Mouse (Mus musculus) cerebellum, adult 8-10 months (tissue): ENCODE results near the gene Itgb1.

Experiments used
- DNase-seq: peaks from one replicate; pipeline ENCODE4 v3.0.0; 2022

Itgb1 gene

GRCm38 (mm10) chr8:128685507-128686428, at the start of gene Itgb1:
TSS of gene Itgb1 (plus strand) at chr8:128685654.
- DNase-seq = peak; percentile 86

DNA sequence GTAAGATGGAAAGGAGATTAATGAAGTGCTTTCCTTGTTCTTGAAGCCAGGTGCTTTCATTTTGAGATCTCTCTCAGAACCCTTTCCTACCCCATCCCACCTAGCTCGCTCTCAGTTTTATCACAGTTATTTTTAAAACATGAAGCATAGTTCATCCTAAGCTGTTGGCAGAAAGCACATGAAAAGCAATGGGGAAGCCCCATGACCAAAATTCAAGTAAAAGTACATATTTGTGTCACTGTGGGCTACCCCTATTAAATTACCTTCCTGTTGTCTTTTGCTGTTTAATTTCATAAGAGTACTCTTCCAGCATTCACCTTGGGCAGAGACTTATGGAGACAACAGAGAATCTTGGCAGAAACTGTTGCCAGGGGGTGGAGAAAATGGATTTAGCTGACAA, 42.4 kb upstream of the Itgb1 start:
- no peak for DNase-seq

DNA sequence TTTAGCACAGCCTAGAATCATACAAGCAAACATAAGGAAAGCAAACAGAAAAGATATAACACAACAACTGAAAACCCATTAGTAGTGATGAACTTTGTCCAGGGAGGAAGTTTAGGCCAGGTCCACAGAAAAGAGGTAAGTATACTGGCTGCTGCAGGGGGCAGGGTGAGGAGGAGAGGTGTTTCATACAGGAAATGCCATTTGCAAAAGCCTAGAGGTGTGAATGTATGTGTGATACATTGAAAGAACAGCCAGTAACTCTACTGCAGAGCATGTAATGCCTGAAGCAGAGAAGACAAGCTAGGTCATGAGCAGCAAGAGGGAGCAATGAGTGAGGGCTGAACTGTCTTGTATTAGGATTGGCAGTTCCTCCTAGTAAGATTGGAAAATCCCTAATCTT, 40.0 kb upstream of the Itgb1 start:
- DNase-seq = no peak

DNA sequence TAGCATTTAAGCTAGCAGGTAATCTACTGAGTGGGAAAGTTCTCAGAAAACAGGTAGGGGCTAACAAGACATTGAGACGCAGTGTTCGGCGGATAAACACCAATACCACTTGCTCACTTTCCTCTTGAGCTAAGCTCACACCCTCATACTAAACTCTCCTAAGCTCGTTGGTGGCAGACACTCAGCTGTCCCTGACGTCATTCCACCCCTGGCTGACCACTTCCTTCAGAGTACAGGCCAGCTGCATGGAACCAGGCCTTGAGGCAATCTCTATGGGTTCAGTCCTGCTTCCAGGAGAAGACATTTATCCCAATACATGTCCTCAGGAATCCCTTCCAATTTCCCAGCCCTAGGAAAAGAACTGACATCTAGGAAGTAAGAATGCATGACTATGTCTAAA, 39.0 kb upstream of the Itgb1 start:
- no peak for DNase-seq

DNA sequence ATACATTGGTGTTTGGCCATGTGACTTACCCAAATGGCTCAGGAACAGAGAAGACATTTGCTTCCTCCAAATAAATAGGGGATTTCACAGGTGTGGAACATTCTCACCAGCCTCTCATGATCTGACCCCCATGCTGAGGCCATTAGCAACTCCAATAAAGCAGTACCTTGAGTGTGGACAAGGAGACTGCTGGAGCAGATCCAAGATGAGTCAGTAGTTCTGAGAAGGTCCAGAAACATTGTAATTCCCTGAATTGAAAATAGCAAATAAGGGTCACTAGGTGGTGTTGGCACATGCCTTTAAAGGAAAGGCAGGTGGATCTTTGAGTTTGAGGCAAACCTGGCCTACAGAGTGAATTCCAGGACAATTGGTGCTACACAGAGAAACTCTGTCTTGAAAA, 37.4 kb upstream of the Itgb1 start:
- DNase-seq = no peak

- no peak for DNase-seq
These were observed 35.1 kb upstream of the Itgb1 start for GRCm38 (mm10) chr8:128650331-128650855.

GRCm38 (mm10) chr8:128652399-128653109, 32.9 kb upstream of the Itgb1 start:
- DNase-seq = peak; percentile 32

DNA sequence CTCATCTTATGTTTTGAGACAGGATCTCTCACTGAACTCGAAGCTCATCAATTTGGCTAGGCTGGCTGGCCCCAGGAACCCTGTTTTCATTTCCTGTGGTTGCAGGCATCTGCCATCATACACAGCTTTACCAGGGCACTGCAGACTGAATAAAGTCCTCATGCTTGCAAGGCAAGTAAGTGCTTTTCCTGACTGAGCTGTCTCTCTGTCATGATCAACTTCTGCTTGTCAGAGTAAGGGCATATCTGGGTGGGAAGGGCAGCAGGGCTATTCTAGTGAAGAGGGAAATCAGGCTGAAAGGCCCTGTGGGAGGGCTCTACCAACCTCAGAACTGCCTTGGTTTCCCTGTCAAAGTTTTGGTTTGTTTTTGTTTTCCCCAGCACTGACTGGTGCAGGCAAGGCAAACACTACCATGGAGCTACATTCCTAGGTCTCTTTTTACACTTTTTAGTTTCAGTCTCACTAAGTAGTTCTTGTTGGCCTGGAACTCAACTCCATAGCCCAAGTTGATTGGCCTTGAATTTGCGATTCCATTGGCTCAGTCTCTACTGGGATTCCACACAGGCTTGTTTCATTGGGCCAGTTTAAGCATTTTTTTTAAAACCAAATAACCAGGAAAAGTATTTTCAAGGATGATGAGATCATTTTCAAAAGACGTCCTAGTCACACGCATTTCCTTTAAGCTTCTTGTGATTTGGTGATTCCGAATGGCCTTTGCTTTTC, 31.7 kb upstream of the Itgb1 start:
- no peak for DNase-seq

GRCm38 (mm10) chr8:128654365-128655099, 30.9 kb upstream of the Itgb1 start:
- peak; percentile 32 for DNase-seq

- no peak for DNase-seq
These were observed 23.3 kb upstream of the Itgb1 start for GRCm38 (mm10) chr8:128662144-128662543.

DNA sequence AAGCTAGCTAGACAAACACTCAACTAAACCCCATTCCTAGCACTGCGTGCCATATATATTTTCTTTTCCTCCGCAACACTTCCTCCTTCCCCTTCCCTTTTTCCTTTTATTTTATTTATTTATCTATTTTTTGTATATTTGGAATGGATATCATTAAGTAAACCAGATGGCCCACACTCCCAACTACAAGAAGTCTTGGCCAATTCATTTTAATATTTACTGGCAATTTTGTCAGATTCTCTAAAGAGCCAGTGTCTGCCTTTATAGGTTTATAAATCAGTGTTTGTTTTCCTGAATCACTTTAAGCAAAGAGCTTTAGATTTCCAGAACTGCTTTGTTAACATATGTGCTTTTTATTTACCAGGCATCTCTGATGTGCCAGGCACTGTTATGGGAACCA, 22.8 kb upstream of the Itgb1 start:
- DNase-seq = no peak

DNA sequence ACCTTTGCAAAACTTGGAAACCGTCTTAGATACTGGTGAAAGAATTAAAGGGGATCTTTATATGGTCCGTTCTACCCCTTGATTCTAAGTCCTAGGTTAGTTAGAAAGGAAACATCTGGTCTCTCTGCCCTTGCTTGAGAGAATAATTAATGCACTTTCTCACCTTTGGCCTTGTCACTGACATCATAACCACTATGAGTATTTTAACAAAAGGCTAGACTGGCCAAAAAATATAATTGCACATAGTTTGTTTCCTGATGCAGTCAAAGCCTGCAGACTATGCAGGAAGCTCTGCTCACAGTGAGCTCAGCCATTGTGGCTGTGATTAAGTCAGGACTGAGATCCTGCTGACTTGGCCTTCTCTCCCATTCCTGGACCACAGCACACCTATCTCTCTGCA, 22.3 kb upstream of the Itgb1 start:
- no peak for DNase-seq

- DNase-seq = no peak
These were observed 18.7 kb upstream of the Itgb1 start for GRCm38 (mm10) chr8:128666576-128667263.

GRCm38 (mm10) chr8:128671813-128672212, 13.6 kb upstream of the Itgb1 start:
- no peak for DNase-seq

GRCm38 (mm10) chr8:128672441-128672840, 13.0 kb upstream of the Itgb1 start:
- no peak for DNase-seq

- no peak for DNase-seq
These were observed 12.5 kb upstream of the Itgb1 start for GRCm38 (mm10) chr8:128672950-128673349.

DNA sequence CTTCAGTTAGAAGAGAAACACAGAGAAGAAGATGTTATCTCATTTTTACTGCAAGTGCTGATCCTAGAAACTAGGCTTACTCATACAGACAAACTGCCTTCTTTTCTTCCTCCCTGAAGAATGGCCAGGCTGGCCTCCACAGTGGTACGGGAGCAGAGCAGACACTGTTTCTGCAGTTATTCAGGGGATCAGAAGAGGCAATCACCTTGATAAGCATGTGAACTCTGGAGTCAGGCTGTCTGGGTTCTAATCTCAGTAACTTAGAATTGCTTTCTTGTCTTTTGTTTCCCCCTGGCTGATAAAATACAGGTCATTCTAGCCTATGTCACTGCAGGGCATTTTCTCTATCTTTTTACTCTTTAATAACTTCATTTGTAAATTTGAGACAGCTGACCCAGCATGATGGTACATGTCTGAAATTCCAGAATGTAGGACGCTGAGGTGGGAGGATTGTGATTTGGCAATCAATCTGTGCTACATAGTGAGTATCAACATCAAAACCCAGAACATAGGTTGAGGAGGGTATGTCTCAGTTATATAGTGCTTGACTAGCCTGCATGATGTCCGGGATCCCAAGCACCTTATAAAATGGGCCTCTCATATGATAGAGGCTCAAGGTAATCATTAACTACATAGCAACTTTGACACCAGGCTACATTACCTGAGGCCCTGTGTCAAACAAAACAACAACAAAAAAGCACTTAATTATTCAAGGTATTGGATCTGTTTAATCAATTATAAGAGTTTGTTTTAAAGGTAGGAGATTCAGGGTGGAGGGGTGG, 9.4 kb upstream of the Itgb1 start:
- no peak for DNase-seq

DNA sequence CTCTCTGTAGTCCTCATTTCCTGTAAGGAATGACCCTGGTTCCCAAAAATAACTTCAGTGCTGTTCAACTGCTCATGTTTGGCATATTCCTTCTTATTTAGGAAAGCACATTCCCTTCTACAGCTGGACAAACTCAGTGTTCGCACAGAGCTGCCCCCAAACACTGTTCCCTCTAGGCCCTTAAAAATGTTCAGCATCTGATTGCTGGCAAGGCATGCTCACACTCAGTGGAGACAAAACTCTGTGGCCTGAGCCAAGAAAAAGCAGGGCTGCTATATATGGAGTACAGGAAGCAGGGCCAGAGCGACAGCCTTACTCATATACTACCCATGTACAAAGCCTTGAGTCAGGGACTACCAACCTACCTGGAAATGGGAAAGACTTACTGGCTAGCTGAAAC, 5.5 kb upstream of the Itgb1 start:
- no peak for DNase-seq

GRCm38 (mm10) chr8:128680548-128681325, 4.7 kb upstream of the Itgb1 start:
- no peak for DNase-seq

GRCm38 (mm10) chr8:128681970-128682369, 3.5 kb upstream of the Itgb1 start:
- DNase-seq = no peak
